Mouse (Mus musculus): ENCODE data around the gene Il13ra1. TPM values are rescaled to one million over a fixed set of nuclear protein-coding genes. Genes with fewer than 3 reads are reported as not detected.

Il13ra1 gene
- polyA plus RNA-seq, 1 experiment from 2014 or later = 4.1 TPM

GRCm38 (mm10) chrX:36209554-36209953 lies 97.6 kb downstream of the Il13ra1 start:
- Histone ChIP-seq H3K9ac (replicated peaks) (no peak overlapping the region), H3K36me3 (no peaks in the 10 kb centered on the region), H3K9me3 (no peaks in the 10 kb centered on the region), H3K4me1 (replicated peaks) (no peaks in the 10 kb centered on the region), H3K4me2 (no peak overlapping the region), H3K27ac (no peak overlapping the region), H3K27me3 (no peaks in the 10 kb centered on the region), H3K4me3 (replicated peaks) (no peak overlapping the region)
- WGBS = 62% methylated on average over 2 of the region's 2 CpGs
- no peak for ATAC-seq (ENCODE audit: insufficient number of reproducible peaks, insufficient read depth, low FRiP score, low TSS enrichment, low read depth)

DNA sequence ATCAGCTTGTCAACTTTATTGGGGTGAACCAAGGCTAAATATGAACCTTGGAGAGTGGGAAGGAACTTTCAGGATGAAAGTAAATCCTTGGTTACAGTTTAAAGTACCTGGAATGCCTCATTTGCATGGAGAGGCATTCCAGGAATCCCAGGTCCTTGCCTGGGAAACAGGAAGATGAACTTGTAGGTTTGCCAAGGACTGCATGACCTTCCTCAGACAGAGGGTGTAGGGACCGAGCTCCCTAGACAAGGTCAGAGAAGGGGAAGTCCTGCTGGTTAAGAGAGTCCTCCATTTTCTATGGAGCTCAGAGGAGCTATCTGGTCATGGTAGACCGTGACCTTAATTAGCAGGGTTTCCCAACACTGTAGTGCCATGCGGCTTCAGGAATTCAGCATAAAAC lies 99.3 kb downstream of the Il13ra1 start:
- no peak overlapping the region for H3K9ac ChIP-seq (replicated peaks)
- H3K4me1 ChIP-seq (replicated peaks) = no peaks in the 10 kb centered on the region
- H3K4me2 ChIP-seq = no peak overlapping the region
- 73% methylated on average over 3 of the region's 3 CpGs for WGBS
- H3K36me3 ChIP-seq = no peaks in the 10 kb centered on the region
- no peaks in the 10 kb centered on the region for H3K9me3 ChIP-seq
- H3K27me3 ChIP-seq = no peaks in the 10 kb centered on the region
- no peak overlapping the region for H3K27ac ChIP-seq
- H3K4me3 ChIP-seq (replicated peaks) = no peak overlapping the region
- no peak for ATAC-seq (ENCODE audit: insufficient number of reproducible peaks, insufficient read depth, low FRiP score, low TSS enrichment, low read depth)

Other genes with a start within 250 kb of the Il13ra1 start
- gene Dock11, start 223.3 kb upstream of the Il13ra1 start, polyA plus RNA-seq (2016; fragmentation: Nextera tagmentation; extraction: Ambion mirVana) = 20.2 and 21.3 TPM in 2 replicates
- gene Zcchc12, start 83.8 kb downstream of the Il13ra1 start, polyA plus RNA-seq (2016; fragmentation: Nextera tagmentation; extraction: Ambion mirVana) = 14.3 and 15.3 TPM in 2 replicates
- gene Lonrf3, start 216.2 kb downstream of the Il13ra1 start, polyA plus RNA-seq (2016; fragmentation: Nextera tagmentation; extraction: Ambion mirVana) = 0.31 TPM in 1 of 2 replicates, not detected in the other